Mouse (Mus musculus) urinary bladder, postnatal 10 days (tissue): ENCODE data around the gene Abhd16b.
A peak's percentile ranks its signal among the peaks of the same experiment; 100 is the strongest.
"Not testable (repeated sequence)": the region's sequence is repeated elsewhere in the genome, so short reads cannot be mapped to it uniquely, and the experiment has no call there.

Source experiments
- DNase-seq: peaks from one replicate; pipeline ENCODE4 v3.0.0; 2022; ENCODE audit warnings: low spot score

The Abhd16b gene

DNA sequence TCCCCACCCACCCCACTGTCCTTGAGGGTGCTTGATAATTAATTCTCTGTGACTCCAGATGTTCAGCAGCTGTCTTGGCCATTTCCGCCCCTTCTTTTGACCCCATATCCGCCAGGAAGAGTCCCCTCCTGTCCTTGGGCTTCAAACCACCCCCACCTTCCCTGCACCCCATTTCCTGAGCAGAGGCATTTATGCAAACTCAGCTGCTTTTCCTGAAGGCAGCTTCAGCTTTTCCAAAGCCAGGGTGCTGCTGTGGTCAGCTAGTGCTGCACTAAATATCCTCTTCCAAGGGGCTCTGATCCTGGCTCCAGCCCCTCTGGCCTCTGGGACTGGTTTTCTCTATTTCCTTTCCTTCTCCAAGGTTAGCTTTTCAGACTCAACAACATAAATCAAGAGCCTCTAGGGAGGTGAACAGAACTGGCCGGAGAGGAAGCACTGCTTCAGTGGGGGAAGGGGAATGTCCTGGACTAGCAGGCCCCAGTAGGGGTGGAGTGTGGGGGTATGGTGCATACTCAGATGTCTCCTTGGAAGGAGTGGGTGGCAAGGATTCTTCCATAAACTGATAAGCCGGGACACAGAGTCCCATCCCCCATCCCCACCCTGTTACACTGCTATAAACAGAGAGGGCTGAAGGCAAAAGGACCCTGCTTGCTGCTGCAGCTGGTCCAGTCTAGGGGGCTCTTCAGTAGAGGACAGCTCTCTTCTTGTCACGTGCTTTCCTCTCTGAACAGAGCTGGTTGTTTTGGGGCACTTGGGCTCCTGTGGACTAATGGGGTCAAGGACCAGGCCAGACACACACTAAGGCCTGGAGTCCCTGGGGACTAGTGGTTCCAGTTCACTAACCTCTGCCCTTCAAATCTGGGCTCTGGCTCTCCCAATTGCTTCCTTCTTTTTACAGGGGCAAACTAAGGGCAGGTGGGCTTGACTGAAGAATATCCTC, 5.4 kb upstream of the Abhd16b start:
- no peak for DNase-seq

DNA sequence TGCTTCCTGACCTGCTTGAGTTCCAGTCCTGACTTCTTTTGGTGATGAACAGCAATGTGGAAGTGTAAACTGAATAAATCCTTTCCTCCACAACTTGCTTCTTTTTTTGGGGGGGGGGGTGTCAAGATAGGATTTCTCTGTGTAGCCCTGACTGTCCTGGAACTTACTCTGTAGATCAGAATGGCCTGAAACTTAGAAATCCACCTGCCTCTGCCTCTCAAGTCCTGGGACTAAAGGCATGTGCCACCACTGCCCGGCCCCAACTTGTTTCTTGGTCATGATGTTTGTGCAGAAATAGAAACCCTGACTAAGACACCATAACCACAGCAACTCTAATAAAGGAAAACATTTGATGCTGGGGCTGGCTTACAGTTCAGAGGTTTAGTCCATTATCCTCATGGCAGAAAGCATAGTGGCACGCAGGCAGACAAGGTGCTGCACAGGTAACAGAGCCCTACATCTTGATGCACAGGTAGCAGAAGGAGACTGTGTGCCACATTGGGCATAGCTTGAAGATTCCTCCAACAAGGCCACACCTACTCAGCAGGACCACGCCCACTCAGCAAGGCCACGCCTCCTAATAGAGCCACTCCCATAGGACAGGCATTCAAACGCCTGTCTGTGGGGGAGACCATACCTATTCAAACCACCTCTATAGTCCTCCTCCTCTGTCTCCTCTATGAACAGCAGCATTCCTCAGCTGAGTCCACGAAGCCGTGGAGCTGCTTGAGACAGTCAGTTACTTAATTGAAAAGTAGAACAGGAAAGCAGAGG, 1.4 kb upstream of the Abhd16b start:
- no peak for DNase-seq

GRCm38 (mm10) chr2:181492206-181492605, 800 bp upstream of the Abhd16b start:
- no peak for DNase-seq

DNA sequence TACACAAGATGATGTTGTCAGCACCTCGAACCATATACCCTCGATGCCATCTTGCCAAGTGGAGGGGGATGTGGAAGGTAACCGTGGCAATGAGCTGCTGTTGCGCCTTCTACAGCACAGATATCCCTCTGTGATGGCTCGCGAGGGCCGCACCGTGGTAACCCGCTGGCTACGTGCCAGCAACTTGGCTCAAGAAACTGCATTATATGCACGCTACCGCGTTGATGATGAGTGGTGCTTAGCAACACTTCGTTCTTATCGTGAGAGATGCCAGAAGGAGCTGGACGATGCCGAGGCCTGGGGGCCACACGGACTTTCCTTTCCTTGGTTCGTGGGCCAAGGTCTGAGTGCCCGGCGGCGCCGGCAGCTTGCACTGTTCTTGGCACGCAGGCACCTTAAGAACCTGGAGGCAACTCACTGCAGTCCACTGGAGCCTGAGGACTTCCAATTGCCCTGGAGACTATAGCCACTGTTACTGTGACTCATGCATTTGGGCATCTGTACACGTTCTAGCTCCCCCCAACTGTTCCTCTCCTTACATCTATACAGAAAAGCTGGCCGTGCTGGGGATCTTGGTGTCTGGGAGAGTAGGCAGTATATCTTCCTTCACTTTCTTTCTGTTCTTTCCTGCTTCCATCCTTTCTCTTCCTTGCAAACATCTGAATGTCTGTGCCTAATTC, 1.4 kb downstream of the Abhd16b start:
- no peak for DNase-seq

- not testable (repeated sequence) for DNase-seq
Observed at GRCm38 (mm10) chr2:181495845-181496244, 2.8 kb downstream of the Abhd16b start.

- no peak for DNase-seq
Observed at GRCm38 (mm10) chr2:181496281-181496680, 3.3 kb downstream of the Abhd16b start.

GRCm38 (mm10) chr2:181496831-181497547, 4.0 kb downstream of the Abhd16b start, which contains the start of gene Tpd52l2:
TSS of gene Tpd52l2 (plus strand) at chr2:181497142.
- DNase-seq = peak; percentile 59

DNA sequence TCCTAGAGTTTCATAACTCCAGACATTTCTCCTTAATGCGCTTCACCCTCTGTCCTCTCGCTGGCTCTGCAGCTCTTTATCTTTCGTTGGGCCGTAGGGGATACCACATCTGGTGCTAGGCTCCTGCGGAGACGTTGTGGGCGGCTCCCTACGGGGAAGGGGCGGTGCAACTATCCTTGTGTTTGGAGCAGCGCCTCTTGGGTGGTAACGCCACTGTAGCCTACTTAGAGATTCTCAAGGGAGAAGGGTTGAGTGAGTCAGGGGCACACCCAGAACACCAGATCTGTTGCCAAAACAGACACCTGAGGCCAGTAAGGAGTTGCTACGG, 4.5 kb downstream of the Abhd16b start:
- DNase-seq = no peak

DNA sequence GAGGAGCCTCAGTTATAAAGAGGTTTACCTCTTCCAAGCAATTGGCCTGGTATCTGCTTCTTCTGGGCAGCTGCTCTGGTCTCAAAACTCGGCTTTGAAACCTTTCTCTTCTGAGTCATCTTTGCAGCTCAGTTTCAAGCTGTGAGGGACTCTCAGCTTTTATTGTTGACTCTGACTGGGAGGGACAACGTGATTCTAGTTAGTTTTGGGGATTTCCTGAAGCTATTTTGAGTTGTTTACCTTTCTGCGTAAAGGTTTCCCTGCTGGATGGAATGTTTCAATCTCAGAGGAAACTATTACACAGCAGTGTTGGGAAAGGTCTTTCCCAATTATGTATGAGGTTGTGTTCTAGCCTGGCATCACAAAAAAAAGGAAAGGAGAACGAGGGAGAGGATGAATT, 5.6 kb downstream of the Abhd16b start:
- DNase-seq = no peak

DNA sequence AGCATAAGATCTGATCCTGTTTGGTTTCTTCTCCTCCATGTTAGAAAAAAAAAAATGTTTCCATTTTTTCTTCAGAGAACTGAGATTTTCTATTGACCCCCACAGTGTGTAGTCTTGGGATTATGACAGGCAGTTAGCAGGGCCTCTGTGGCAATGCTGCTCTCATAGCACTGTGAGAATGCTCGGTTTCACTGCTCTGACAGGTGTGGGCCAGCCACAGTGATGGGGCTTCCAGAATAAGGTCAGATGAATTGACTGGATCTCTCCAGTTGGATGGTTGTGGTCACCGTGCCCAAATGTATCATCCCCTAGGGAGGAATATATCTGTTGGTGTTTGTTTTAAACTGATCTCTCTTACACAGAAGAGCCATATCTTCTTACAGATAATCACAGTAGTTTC, 16.2 kb downstream of the Abhd16b start:
- no peak for DNase-seq

DNA sequence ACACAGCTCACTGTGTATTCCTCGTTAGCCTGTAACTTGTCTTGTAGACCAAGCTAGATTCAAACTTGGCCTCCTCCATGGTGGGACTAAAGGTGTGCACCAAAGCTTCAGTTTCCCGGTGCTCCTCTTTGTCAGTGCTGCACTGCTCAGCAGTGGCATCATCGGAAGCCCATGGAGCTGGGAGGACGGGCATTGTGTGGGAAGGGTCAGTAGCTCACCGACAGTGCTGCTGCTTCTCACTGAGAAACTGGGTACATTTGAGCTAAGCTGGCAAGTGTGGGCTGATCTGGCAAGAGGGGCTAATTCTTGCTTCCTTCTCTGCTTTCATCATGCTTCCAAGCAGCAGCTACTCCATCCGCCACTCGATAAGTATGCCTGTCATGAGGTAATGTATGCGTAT, 18.2 kb downstream of the Abhd16b start:
- DNase-seq = no peak

DNA sequence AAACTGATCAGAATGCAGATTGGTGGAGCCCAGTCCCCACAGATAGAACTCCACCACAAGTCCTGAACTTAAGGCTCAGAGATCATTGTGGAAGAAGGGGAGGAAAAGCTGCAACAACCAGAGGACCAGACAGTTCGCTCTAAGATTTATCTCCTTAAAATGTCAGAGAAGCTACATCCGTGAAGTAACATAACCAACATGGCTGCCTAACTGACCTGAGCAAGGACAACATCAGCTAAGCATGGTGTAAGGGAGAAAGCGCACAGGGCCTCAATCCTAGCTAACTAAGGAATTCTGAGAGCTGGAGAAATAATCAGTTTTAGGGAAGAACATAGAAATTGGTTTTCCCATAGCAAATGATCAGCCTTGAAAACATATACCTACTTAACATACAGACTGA, 26.2 kb downstream of the Abhd16b start:
- DNase-seq = no peak

- DNase-seq = peak; percentile 87
Observed at GRCm38 (mm10) chr2:181520118-181520935, 27.3 kb downstream of the Abhd16b start, which contains the start of gene Dnajc5. TSS of gene Dnajc5 (plus strand) at chr2:181520485.

DNA sequence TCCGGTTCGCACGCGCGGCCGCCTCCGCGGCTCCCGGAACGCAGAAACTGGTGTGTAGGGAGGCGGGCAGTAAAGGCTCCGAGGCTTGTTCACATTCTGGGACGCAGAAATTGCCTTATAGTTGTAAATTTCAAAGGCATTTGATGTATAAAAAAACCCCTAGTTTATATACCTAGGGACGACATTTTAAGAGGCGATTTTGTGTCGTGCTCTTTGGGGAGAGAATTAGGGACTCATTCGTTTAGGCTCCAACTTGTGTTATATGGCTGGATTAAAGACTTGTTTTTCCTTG, 27.9 kb downstream of the Abhd16b start:
- DNase-seq = no peak

- no peak for DNase-seq
Observed at GRCm38 (mm10) chr2:181521491-181521890, 28.5 kb downstream of the Abhd16b start.

DNA sequence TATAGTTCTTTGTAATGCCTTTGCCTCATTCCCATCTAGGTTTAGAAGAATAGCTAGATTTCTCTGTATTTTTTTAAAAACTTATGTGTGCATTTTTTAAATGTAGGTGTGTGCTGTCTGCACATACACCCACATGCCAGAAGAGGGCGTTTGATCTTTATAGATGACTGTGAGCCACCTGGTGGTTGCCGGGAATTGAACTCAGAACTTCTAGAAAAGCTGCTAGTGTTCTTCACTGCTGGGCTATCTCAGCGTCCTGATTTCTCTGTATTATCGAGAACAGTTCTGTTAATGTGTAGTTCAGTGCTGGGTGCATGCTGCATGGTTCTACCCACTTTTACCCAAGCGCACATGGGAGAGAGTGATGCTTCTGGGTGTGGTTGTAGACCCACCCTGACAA, 29.8 kb downstream of the Abhd16b start:
- no peak for DNase-seq

- DNase-seq = no peak
Observed at GRCm38 (mm10) chr2:181525526-181525925, 32.5 kb downstream of the Abhd16b start.

- DNase-seq = no peak
Observed at GRCm38 (mm10) chr2:181529076-181529475, 36.1 kb downstream of the Abhd16b start.

GRCm38 (mm10) chr2:181532589-181532988, 39.6 kb downstream of the Abhd16b start:
- no peak for DNase-seq

GRCm38 (mm10) chr2:181536410-181536809, 43.4 kb downstream of the Abhd16b start:
- no peak for DNase-seq

GRCm38 (mm10) chr2:181537444-181538047, 44.5 kb downstream of the Abhd16b start:
- DNase-seq = no peak
